Mouse (Mus musculus) forebrain, postnatal 0 days (tissue): ENCODE data around the gene Sema4b. TPM values are rescaled to one million over a fixed set of nuclear protein-coding genes. Genes with fewer than 3 reads are reported as not detected.

Experiments
- ATAC-seq: fragments of 200-750 bp; cut with Nextera tagmentation; 2 replicates; pipeline ENCODE4 v1.8.0; 2017; ENCODE audit warnings: mild to moderate bottlenecking, moderate library complexity
- DNase-seq: peaks from one replicate; pipeline ENCODE4 v3.0.0-alpha.2; 2015
- H3K27ac ChIP-seq: fragments of 300-500 bp; sonication (generic); 2 replicates; pipeline ENCODE4 v1.5.1; 2014; ENCODE audit warnings: low read depth, mild to moderate bottlenecking, antibody characterized with exemption, low read length, moderate library complexity, mixed read lengths
- H3K27me3 ChIP-seq: fragments of 300-500 bp; sonication (generic); 2 replicates; pipeline ENCODE4 v1.6.1; 2014; ENCODE audit warnings: mild to moderate bottlenecking, low read length, mixed read lengths; ENCODE audit not compliant: insufficient read depth
- H3K36me3 ChIP-seq: fragments of 300-500 bp; sonication (generic); 2 replicates; pipeline ENCODE4 v1.6.1; 2014; ENCODE audit warnings: mild to moderate bottlenecking, moderate library complexity; ENCODE audit not compliant: insufficient read depth
- H3K4me1 ChIP-seq: fragments of 300-500 bp; sonication (generic); 2 replicates; pipeline ENCODE4 v1.6.1; 2014; ENCODE audit warnings: antibody characterized with exemption; ENCODE audit not compliant: insufficient read depth
- H3K4me2 ChIP-seq: fragments of 300-500 bp; sonication (generic); 2 replicates; pipeline ENCODE4 v1.6.1; 2014; ENCODE audit warnings: low read depth, mild to moderate bottlenecking, moderate library complexity
- H3K4me3 ChIP-seq: fragments of 300-500 bp; sonication (generic); 2 replicates; pipeline ENCODE4 v1.5.1; 2014; ENCODE audit warnings: low read depth, low read length, mixed read lengths
- H3K9ac ChIP-seq: fragments of 300-500 bp; sonication (generic); 2 replicates; pipeline ENCODE4 v1.6.1; 2014; ENCODE audit warnings: mild to moderate bottlenecking
- H3K9me3 ChIP-seq: fragments of 300-500 bp; sonication (generic); 2 replicates; pipeline ENCODE4 v1.6.1; 2016; ENCODE audit warnings: low read length
- CTCF ChIP-seq: sonication (generic); IDR thresholded peaks from 2 replicates; pipeline ENCODE4 v1.5.1; 2016; ENCODE audit warnings: antibody characterized with exemption, control low read depth, low read depth
- WGBS: fragments of 180-500 bp; shearing (Covaris S2); extraction: QIAGEN DNeasy Blood & Tissue Kit; methylation state at CpG from one replicate; pipeline ENCODE4 v1.1.7; 2014; 5-methylcytosine and 5-hydroxymethylcytosine counted together
- polyA plus RNA-seq: library from polyadenylated mRNA; unstranded; fragments of >200 nt; fragmentation: Nextera tagmentation; extraction: Ambion mirVana; gene quantifications from 2 replicates; pipeline ENCODE4 v1.2.1, GENCODE M21; 2015
- total RNA-seq: library from RNA; depleted of rRNA; stranded (reverse); fragments of >200 nt; gene quantifications from 2 replicates; pipeline ENCODE4 v1.2.3, GENCODE M21; 2014

Sema4b gene
- total and polyA plus RNA-seq, 2 experiments from 2014 or later = 22.4 to 35.6 TPM

DNA sequence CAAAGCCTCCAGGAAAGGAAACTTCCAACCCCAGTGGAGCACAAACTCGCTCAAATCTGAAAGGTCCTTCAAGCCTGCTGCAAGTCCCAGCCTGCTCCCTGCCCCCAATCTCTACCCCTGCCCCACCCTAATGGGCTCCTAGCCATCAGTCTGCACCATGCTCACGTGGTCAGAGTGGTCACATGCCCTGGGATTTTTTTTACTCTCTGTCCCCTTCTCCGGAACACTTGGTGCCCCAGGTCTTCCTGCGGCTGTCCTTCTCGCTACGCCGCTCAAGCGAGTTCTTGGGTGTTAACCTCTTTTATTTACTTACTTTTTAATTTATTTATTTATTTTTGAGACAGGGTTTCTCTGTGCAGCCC lies 25.7 kb upstream of the Sema4b start:
- H3K27me3 ChIP-seq = no peaks in the 10 kb centered on the region
- no peak overlapping the region for H3K4me2 ChIP-seq
- no peak for ATAC-seq
- H3K27ac ChIP-seq = no peak overlapping the region
- no peak for TF ChIP-seq CTCF
- no peaks in the 10 kb centered on the region for H3K36me3 ChIP-seq
- 73% methylated on average over 8 of the region's 8 CpGs for WGBS
- no peak for DNase-seq
- H3K4me1 ChIP-seq = no peaks in the 10 kb centered on the region
- H3K4me3 ChIP-seq = no peak overlapping the region
- no peak overlapping the region for H3K9ac ChIP-seq
- no peaks in the 10 kb centered on the region for H3K9me3 ChIP-seq

DNA sequence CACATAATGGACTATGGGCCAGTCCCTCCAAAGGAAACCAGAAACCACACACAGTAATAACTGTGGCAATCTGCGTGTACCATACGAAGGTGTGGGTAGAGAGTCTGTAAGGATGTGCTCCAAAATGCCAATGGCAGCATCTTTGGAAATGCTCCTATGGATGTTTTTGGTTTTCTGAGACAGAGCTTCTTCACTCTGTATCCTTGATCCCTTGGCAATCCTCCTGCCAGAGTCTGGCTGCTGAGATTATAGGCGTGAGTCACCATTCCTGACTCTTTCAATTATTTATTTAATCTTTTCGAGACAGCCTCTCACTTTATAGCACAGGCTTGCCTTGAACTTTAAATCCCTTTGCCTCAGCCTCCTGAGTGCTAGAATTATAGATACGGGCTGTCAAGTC lies 21.2 kb upstream of the Sema4b start:
- H3K9ac ChIP-seq = no peak overlapping the region
- DNase-seq (no peak), ATAC-seq (no peak)
- H3K4me3 ChIP-seq = no peak overlapping the region
- no peaks in the 10 kb centered on the region for H3K27me3 ChIP-seq
- no peak overlapping the region for H3K27ac ChIP-seq
- 89% methylated on average over 5 of the region's 5 CpGs for WGBS
- TF ChIP-seq CTCF = no peak
- H3K4me1 ChIP-seq = no peaks in the 10 kb centered on the region
- no peak overlapping the region for H3K4me2 ChIP-seq
- H3K9me3 ChIP-seq = no peaks in the 10 kb centered on the region
- H3K36me3 ChIP-seq = no peaks in the 10 kb centered on the region

DNA sequence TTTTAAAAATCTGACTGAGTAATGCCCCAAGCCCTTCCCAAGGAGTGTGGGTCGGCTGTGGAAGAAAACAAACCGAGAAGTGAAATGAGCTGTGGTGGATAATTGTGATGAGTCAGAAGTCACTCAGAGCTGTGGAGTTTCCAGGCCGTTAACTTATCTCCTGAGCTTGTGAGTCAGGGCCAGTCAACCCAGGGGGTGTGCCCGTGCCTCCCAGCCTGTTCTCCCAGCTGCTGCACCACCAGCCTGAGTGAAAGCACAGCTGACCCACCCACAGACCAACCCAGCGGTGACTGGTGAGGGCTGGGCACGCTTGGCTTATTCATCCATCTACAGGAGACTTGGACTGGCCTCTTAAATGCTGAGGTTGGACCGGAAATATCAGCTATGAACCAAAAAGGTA lies 19.9 kb upstream of the Sema4b start:
- TF ChIP-seq CTCF = no peak
- Histone ChIP-seq H3K4me1 (no peaks in the 10 kb centered on the region), H3K9me3 (no peaks in the 10 kb centered on the region), H3K4me3 (no peak overlapping the region), H3K9ac (no peak overlapping the region), H3K4me2 (no peak overlapping the region), H3K27ac (no peak overlapping the region), H3K27me3 (no peaks in the 10 kb centered on the region), H3K36me3 (no peaks in the 10 kb centered on the region)
- 71% methylated on average over 7 of the region's 7 CpGs for WGBS
- ATAC-seq (no peak), DNase-seq (no peak)

GRCm38 (mm10) chr7:80169847-80170246 lies 16.8 kb upstream of the Sema4b start:
- Histone ChIP-seq H3K27me3 (no peaks in the 10 kb centered on the region), H3K4me2 (no peak overlapping the region), H3K4me3 (no peak overlapping the region), H3K9me3 (no peaks in the 10 kb centered on the region), H3K27ac (no peak overlapping the region), H3K36me3 (no peaks in the 10 kb centered on the region), H3K4me1 (no peaks in the 10 kb centered on the region), H3K9ac (no peak overlapping the region)
- ATAC-seq (no peak), DNase-seq (no peak)
- no peak for TF ChIP-seq CTCF
- 86% methylated on average over 2 of the region's 2 CpGs for WGBS

DNA sequence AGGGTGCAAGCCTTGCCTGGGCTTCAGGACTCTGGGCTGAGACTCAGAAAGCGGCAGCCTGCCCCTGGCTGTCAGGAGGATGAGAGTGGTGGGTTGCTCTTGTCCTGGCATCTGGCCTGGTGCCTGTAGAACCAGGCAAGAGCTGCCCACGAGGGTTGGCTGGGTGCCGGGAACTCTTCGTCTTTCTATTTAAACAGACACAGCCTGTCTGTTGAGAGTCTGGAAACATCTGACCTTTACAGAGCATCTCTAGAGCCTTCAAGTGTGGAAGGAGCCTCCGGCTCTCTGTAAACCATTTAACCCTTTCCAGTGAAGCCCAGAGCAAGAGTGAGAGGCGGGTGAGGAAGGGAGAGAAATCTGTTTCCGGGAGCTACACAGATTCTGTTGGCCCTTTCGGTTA lies 15.3 kb upstream of the Sema4b start:
- H3K27ac ChIP-seq = no peak overlapping the region
- no peak overlapping the region for H3K4me2 ChIP-seq
- H3K36me3 ChIP-seq = no peaks in the 10 kb centered on the region
- no peaks in the 10 kb centered on the region for H3K4me1 ChIP-seq
- DNase-seq (peak; percentile 57), ATAC-seq (peak; percentile 63)
- H3K9me3 ChIP-seq = no peaks in the 10 kb centered on the region
- no peak overlapping the region for H3K4me3 ChIP-seq
- WGBS = 25% methylated on average over 8 of the region's 8 CpGs
- H3K9ac ChIP-seq = no peak overlapping the region
- TF ChIP-seq CTCF = no peak
- no peaks in the 10 kb centered on the region for H3K27me3 ChIP-seq

GRCm38 (mm10) chr7:80172069-80172956 lies 14.3 kb upstream of the Sema4b start:
- Histone ChIP-seq H3K4me3 (no peak overlapping the region), H3K27ac (no peak overlapping the region), H3K27me3 (no peaks in the 10 kb centered on the region)

GRCm38 (mm10) chr7:80176159-80176558 lies 10.5 kb upstream of the Sema4b start:
- no peaks in the 10 kb centered on the region for H3K4me1 ChIP-seq

More at GRCm38 (mm10) chr7:80172069-80172956, 14.3 kb upstream of the Sema4b start:
- Histone ChIP-seq H3K9me3 (no peaks in the 10 kb centered on the region), H3K9ac (no peak overlapping the region), H3K4me2 (no peak overlapping the region), H3K4me1 (no peaks in the 10 kb centered on the region), H3K36me3 (no peaks in the 10 kb centered on the region)
- 81% methylated on average over 8 of the region's 8 CpGs for WGBS
- no peak for ATAC-seq
- TF ChIP-seq CTCF = no peak
- no peak for DNase-seq

More at GRCm38 (mm10) chr7:80176159-80176558, 10.5 kb upstream of the Sema4b start:
- no peak for ATAC-seq
- DNase-seq = no peak
- Histone ChIP-seq H3K9ac (no peak overlapping the region), H3K4me2 (no peak overlapping the region), H3K27me3 (no peaks in the 10 kb centered on the region), H3K36me3 (no peaks in the 10 kb centered on the region), H3K27ac (no peak overlapping the region), H3K9me3 (no peaks in the 10 kb centered on the region), H3K4me3 (no peak overlapping the region)
- 56% methylated on average over 3 of the region's 3 CpGs for WGBS
- TF ChIP-seq CTCF = no peak
